9 mouse cellular contexts compared by ENCODE assay signal in the genomic region with DNA sequence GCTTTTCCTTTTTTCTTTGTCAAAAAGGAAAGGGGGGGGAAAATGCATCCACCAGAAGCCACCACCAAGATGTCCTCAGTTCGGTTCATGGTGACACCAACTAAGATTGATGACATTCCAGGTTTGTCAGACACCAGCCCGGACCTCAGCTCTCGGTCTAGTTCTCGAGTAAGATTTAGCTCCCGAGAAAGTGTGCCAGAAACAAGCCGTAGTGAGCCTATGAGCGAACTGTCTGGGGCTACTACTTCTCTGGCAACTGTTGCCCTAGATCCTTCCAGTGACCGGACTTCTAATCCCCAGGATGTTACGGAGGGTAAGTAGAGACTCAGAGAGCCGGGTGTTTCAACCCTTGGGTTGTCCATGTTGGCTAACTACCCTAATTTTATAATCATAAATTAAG. TPM values are rescaled to one million over a fixed set of nuclear protein-coding genes. Genes with fewer than 3 reads are reported as not detected.
DNase-seq lines count a peak whose midpoint lies in the region; ATAC-seq and TF ChIP-seq lines count a peak whose summit lies in the region.
"Had no signal": no experiment of that assay in that cellular context is flagged by ENCODE, and none has a peak within 500 bp of the region (broad histone marks: within the 10 kb centered on the region; RNA-seq: fewer than 3 reads in every experiment).

No protein-coding gene starts in this region.

- peak; percentile 34 to 39 for DNase-seq in cerebellum, adult 18-20 months
- no peak for DNase-seq in cerebellum, adult 11 months
- peak; percentile 54 to 58 for DNase-seq in B cell, adult 2 months
- peak; percentile 53 to 56 for DNase-seq in heart, postnatal 10 days
- no peak for DNase-seq in urinary bladder, postnatal 4 days (ENCODE audit: low spot score in 2 of 2)

- ATAC-seq in embryonic facial prominence, embryonic 12.5 days (ENCODE audit: insufficient number of reproducible peaks, insufficient read depth, low FRiP score, low TSS enrichment): no peak
- no peak for ATAC-seq in liver, embryonic 12.5 days

- intact Hi-C loops in heart, postnatal 10 days (cut with DNase I): loop anchor here (2.0 to 10.0 kb wide), 3 partner anchors 42 to 188 kb away; partner anchors contain the start of gene Emc7

- WGBS in embryonic facial prominence, embryonic 12.5 days: 65% methylated on average over 10 of the region's 10 CpGs
- WGBS in liver, embryonic 12.5 days (ENCODE audit: insufficient replicate concordance): 24% methylated on average over 10 of the region's 10 CpGs
- 39% methylated on average over 10 of the region's 10 CpGs for WGBS in small intestine, adult 2 months

- H3K27me3 ChIP-seq in embryonic facial prominence, embryonic 12.5 days: no peaks in the 10 kb centered on the region
- no peaks in the 10 kb centered on the region for H3K27me3 ChIP-seq in liver, embryonic 12.5 days (replicated peaks)
- H3K27me3 ChIP-seq in small intestine, adult 2 months (ENCODE audit: control insufficient read depth, insufficient read depth, low read length): no peaks in the 10 kb centered on the region

- H3K4me3 ChIP-seq in embryonic facial prominence, embryonic 12.5 days: peak overlapping the region; percentile 86
- H3K4me3 ChIP-seq in liver, embryonic 12.5 days: peak overlapping the region; percentile 83
- peak overlapping the region; percentile 47 for H3K4me3 ChIP-seq in small intestine, adult 2 months (ENCODE audit: low read depth, low read length)

- H3K9me3 ChIP-seq in embryonic facial prominence, embryonic 12.5 days: no peaks in the 10 kb centered on the region
- H3K9me3 ChIP-seq in liver, embryonic 12.5 days (replicated peaks): no peaks in the 10 kb centered on the region

- H3K36me3 ChIP-seq in embryonic facial prominence, embryonic 12.5 days: no peaks in the 10 kb centered on the region
- H3K36me3 ChIP-seq in liver, embryonic 12.5 days: peaks cover 4% of the 10 kb centered on the region; the same call in 1 of the 2 replicates
- no peaks in the 10 kb centered on the region; the same call in 1 of the 2 replicates for H3K36me3 ChIP-seq in small intestine, adult 2 months (ENCODE audit: control insufficient read depth, insufficient read depth, low read length)

- no peak for TF ChIP-seq CTCF in small intestine, adult 2 months (IDR thresholded peaks at IDR 0.05; ENCODE audit: extremely low read depth, insufficient read length, insufficient replicate concordance, low read depth, low read length)

- no peak overlapping the region for H3K27ac ChIP-seq in embryonic facial prominence, embryonic 12.5 days
- peak overlapping the region; percentile 90 for H3K27ac ChIP-seq in liver, embryonic 12.5 days
- peak overlapping the region; percentile 35 for H3K27ac ChIP-seq in small intestine, adult 2 months (ENCODE audit: insufficient read depth, low read depth, low read length)

- H3K4me1 ChIP-seq in embryonic facial prominence, embryonic 12.5 days: peaks cover 20% of the 10 kb centered on the region
- peaks cover 65% of the 10 kb centered on the region for H3K4me1 ChIP-seq in liver, embryonic 12.5 days
- H3K4me1 ChIP-seq in small intestine, adult 2 months (ENCODE audit: control insufficient read depth, insufficient read depth, insufficient read length, low read length): peaks cover 4% of the 10 kb centered on the region; the same call in 1 of the 2 replicates

- peak overlapping the region; percentile 70; the same call in 1 of the 2 replicates for H3K9ac ChIP-seq in embryonic facial prominence, embryonic 12.5 days
- H3K9ac ChIP-seq in liver, embryonic 12.5 days: peak overlapping the region; percentile 93

- peak overlapping the region; percentile 90 for H3K4me2 ChIP-seq in embryonic facial prominence, embryonic 12.5 days (replicated peaks)
- peak overlapping the region; percentile 91 for H3K4me2 ChIP-seq in liver, embryonic 12.5 days

- no peak for TF ChIP-seq POLR2A in small intestine, adult 2 months (IDR thresholded peaks at IDR 0.05; ENCODE audit: low read depth, low read length)

RNA-seq across cellular contexts. Expression of gene Gm21985, which starts 0.7 kb away (rescaled TPM):
- polyA plus RNA-seq in embryonic facial prominence, embryonic 12.5 days (2016; fragmentation: Nextera tagmentation; extraction: Ambion mirVana): not detected in 2 replicates
- 1 to 10 TPM in 1 of 2 experiments, under 1 TPM in 1; 0.31 to 1.3 TPM for total RNA-seq in heart, postnatal 10 days (2021)
- not detected in 2 replicates for polyA plus RNA-seq in liver, embryonic 12.5 days (2016; fragmentation: Nextera tagmentation; extraction: Ambion mirVana)
- not detected in 2 replicates for polyA plus RNA-seq in small intestine, adult 2 months (2012; rRNA removed)

RNA-seq across cellular contexts. Expression of gene Slc12a6, which starts 1.2 kb away (rescaled TPM):
- 12.9 and 14.3 TPM in 2 replicates for polyA plus RNA-seq in embryonic facial prominence, embryonic 12.5 days (2016; fragmentation: Nextera tagmentation; extraction: Ambion mirVana)
- total RNA-seq in heart, postnatal 10 days (2021): 10 to 100 TPM; 37.1 to 43.3 TPM
- polyA plus RNA-seq in liver, embryonic 12.5 days (2016; fragmentation: Nextera tagmentation; extraction: Ambion mirVana): 7.0 and 7.4 TPM in 2 replicates
- 7.6 and 17.6 TPM in 2 replicates for polyA plus RNA-seq in small intestine, adult 2 months (2012; rRNA removed)

RNA-seq across cellular contexts. Expression of gene Nop10, which starts 5.1 kb away (rescaled TPM):
- 169 and 180 TPM in 2 replicates for polyA plus RNA-seq in embryonic facial prominence, embryonic 12.5 days (2016; fragmentation: Nextera tagmentation; extraction: Ambion mirVana)
- total RNA-seq in heart, postnatal 10 days (2021): 10 to 100 TPM; 63.9 to 67.6 TPM
- 211 and 213 TPM in 2 replicates for polyA plus RNA-seq in liver, embryonic 12.5 days (2016; fragmentation: Nextera tagmentation; extraction: Ambion mirVana)
- polyA plus RNA-seq in small intestine, adult 2 months (2012; rRNA removed): 19.4 and 20.3 TPM in 2 replicates

RNA-seq across cellular contexts. Expression of gene Nutm1, which starts 7.7 kb away (rescaled TPM):
- polyA plus RNA-seq in embryonic facial prominence, embryonic 12.5 days (2016; fragmentation: Nextera tagmentation; extraction: Ambion mirVana): not detected in 2 replicates
- total RNA-seq in heart, postnatal 10 days (2021): not detected
- not detected in 2 replicates for polyA plus RNA-seq in liver, embryonic 12.5 days (2016; fragmentation: Nextera tagmentation; extraction: Ambion mirVana)
- polyA plus RNA-seq in small intestine, adult 2 months (2012; rRNA removed): not detected in 2 replicates
- polyA plus RNA-seq: large intestine, adult 2 months had no signal

RNA-seq across cellular contexts. Expression of gene Lpcat4, which starts 27.5 kb away (rescaled TPM):
- polyA plus RNA-seq in embryonic facial prominence, embryonic 12.5 days (2016; fragmentation: Nextera tagmentation; extraction: Ambion mirVana): 15.1 and 17.7 TPM in 2 replicates
- 1 to 10 TPM; 5.8 to 6.0 TPM for total RNA-seq in heart, postnatal 10 days (2021)
- 5.9 TPM in 2 replicates for polyA plus RNA-seq in liver, embryonic 12.5 days (2016; fragmentation: Nextera tagmentation; extraction: Ambion mirVana)
- polyA plus RNA-seq in small intestine, adult 2 months (2012; rRNA removed): 28.5 and 38.7 TPM in 2 replicates

Comparison
In these comparisons a context has a peak if more than half of its experiments do, and no peak if none do; other contexts are left out.
1. DNase-seq: peak in cerebellum, adult 18-20 months (2 of 2), B cell, adult 2 months (2 of 2) and heart, postnatal 10 days (2 of 2); none in cerebellum, adult 11 months (single experiment) and urinary bladder, postnatal 4 days (0 of 2).
2. Peak in every context shown above with its lines, with median percentiles within 50 percentile points of each other: H3K4me3 ChIP-seq.